Mouse (Mus musculus): ENCODE measurements around the gene Foxp1. TPM values are rescaled to one million over a fixed set of nuclear protein-coding genes. Genes with fewer than 3 reads are reported as not detected.

Gene Foxp1
- polyA plus RNA-seq, 1 experiment from 2014 or later, result 57.8 TPM

DNA sequence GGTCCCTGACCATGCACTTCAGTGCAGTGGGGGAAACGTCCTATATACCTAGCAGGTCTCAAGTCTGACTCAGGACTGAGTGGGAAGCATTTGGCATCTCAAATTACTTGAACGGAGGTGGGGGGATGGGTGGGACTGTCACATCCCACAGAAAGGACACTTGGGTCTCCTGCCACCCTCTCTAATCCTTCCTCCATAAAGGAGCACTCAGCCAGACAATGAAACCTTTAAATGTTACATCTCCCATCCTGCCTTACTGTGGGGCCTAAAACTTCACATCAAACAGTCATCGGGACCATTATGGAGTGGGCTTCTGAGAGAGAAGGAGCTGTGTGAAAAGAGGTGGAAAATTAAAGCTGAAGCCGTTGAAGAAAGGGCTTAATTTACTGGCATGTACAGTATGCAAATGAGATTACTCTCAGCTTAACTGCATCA lies 321.2 kb downstream of the Foxp1 start:
- Histone ChIP-seq H3K4me1 (peaks cover 76% of the 10 kb centered on the region), H3K36me3 (replicated peaks) (no peaks in the 10 kb centered on the region), H3K9me3 (no peaks in the 10 kb centered on the region), H3K4me3 (peak overlapping the region; percentile 32; the same call in 1 of the 2 replicates), H3K27ac (peak overlapping the region; percentile 78), H3K27me3 (ENCODE audit: poor library complexity, severe bottlenecking) (no peaks in the 10 kb centered on the region)
- peak; percentile 53 for DNase-seq (ENCODE audit: extremely low spot score, low spot score)
- WGBS, result 3% methylated on average over 4 of the region's 4 CpGs

DNA sequence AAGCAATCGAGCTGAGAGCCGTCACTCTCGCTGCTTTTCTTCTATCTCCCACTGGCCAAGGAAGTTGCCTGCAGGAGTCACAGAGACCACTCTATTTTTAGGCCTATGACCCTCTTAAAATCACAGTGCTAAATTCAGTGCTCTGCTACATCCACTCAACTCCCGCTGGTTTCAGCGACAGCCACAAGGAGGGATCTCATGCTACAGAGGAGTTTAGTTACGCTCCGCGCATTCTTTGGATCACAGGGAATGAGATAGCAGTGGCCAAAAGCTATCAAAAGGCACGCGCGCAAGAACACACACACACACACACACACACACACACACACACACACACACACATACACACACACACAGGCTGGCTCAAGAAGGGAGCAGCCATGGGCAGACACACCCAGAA lies 321.9 kb downstream of the Foxp1 start:
- DNase-seq (ENCODE audit: extremely low spot score, low spot score), result no peak
- H3K9me3 ChIP-seq, result no peaks in the 10 kb centered on the region
- H3K4me3 ChIP-seq, result peak overlapping the region; percentile 32
- no peaks in the 10 kb centered on the region for H3K36me3 ChIP-seq (replicated peaks)
- H3K4me1 ChIP-seq, result peaks cover 70% of the 10 kb centered on the region
- 5% methylated on average over 11 of the region's 11 CpGs for WGBS
- peak overlapping the region; percentile 78 for H3K27ac ChIP-seq
- no peaks in the 10 kb centered on the region for H3K27me3 ChIP-seq (ENCODE audit: poor library complexity, severe bottlenecking)

DNA sequence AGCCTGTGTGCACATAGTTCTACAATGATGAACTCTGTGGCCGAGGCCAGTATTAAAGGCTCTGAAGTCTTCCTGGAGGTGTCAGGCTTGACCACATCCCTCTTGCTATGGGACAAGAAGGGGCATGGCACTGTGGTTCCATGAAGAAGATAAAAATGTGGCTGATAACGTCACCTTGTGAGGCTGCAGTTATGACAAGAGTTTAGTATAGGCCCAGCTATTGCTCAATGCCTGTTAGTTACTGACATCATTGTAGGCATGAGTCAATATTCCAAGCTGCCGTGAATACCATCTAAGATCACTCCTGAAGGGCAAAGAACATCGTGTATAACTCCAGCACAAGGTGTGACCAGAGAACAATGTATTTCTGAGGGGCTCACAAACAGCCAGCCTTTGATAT lies 323.2 kb downstream of the Foxp1 start:
- no peaks in the 10 kb centered on the region for H3K36me3 ChIP-seq (replicated peaks)
- peaks cover 56% of the 10 kb centered on the region for H3K4me1 ChIP-seq
- DNase-seq (ENCODE audit: extremely low spot score, low spot score), result no peak
- 89% methylated on average over 4 of the region's 4 CpGs for WGBS
- H3K4me3 ChIP-seq, result no peak overlapping the region
- H3K27me3 ChIP-seq (ENCODE audit: poor library complexity, severe bottlenecking), result no peaks in the 10 kb centered on the region
- no peak overlapping the region for H3K27ac ChIP-seq
- H3K9me3 ChIP-seq, result no peaks in the 10 kb centered on the region

DNA sequence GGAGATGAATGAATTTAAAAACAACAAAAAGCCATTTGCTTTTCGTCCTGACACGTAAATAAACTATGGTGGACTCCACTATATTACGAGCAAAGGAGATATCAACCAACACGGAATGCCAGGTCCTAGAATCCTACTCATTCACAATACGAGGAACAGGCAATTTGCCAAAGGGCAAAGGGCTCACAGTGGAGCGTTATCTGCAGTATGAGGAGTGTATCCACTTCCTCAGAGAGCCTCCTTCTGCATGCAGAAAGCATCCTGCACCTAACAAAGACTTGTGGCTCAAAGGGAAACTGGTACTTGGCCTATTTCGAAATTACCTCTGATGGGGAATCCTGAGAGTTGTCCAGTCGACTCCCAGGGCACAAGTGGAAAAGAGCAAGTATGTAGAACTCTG lies 328.8 kb downstream of the Foxp1 start:
- H3K27me3 ChIP-seq (ENCODE audit: poor library complexity, severe bottlenecking), result no peaks in the 10 kb centered on the region
- peaks cover 46% of the 10 kb centered on the region for H3K4me1 ChIP-seq
- no peaks in the 10 kb centered on the region for H3K9me3 ChIP-seq
- no peak overlapping the region for H3K4me3 ChIP-seq
- no peak overlapping the region for H3K27ac ChIP-seq
- no peaks in the 10 kb centered on the region for H3K36me3 ChIP-seq (replicated peaks)
- no peak for DNase-seq (ENCODE audit: extremely low spot score, low spot score)
- 70% methylated on average over 8 of the region's 8 CpGs for WGBS

DNA sequence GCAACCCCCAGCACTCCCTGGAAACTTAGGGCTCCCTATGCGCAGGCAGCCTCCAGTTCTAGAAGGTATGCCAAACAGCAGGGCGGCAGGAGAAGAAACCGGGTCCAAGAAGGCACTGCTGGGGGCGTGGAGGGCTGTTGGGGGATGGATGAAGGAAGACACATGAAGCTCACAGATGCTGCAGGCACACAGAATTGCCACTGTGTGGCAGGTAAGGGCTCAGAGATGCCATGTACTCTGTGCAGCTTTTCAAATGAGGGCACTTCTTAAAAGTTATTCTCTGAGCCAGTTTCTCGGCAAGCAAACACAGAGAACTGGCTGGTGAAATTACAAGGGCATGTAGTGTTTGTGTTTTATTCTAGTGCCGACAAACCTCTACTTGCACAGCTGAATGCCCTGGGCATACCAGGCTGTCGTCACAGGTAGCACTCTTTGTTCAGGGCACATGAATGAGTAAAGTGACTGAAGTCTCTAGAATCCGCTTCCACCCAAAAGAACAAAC lies 330.8 kb downstream of the Foxp1 start:
- DNase-seq (ENCODE audit: extremely low spot score, low spot score), result no peak
- no peaks in the 10 kb centered on the region for H3K9me3 ChIP-seq
- no peaks in the 10 kb centered on the region for H3K36me3 ChIP-seq (replicated peaks)
- no peaks in the 10 kb centered on the region for H3K27me3 ChIP-seq (ENCODE audit: poor library complexity, severe bottlenecking)
- 60% methylated on average over 8 of the region's 8 CpGs for WGBS
- no peak overlapping the region for H3K4me3 ChIP-seq
- H3K27ac ChIP-seq, result peak overlapping the region; percentile 22; the same call in 1 of the 2 replicates
- peaks cover 64% of the 10 kb centered on the region for H3K4me1 ChIP-seq

DNA sequence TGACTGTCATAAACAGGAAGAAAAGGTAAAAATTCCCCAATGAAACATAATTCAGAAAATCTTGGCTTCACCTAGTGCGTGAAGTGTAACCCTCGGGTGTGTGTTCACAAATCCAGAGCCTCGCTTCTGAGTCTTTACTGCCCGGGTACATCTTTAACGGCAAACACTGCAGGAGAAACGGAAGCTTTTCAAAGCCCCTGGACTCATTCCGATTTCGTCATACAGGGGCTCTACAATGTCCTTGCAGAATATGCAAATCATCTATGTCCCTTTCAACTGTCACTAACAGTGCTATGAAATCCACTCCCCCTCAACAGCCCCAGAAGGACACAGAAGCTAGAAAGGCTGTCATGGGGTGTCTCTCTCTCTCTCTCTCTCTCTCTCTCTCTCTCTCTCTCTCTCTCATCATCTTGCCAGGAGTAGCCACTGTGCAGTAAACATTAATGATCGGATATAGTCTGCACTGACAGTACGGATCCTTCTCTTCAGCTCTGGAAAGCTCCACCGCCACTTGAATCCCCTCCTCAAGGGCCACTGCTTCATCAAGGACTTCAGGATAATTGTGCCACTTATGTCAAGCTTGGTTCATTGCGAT lies 331.4 kb downstream of the Foxp1 start:
- no peak for DNase-seq (ENCODE audit: extremely low spot score, low spot score)
- peaks cover 67% of the 10 kb centered on the region for H3K4me1 ChIP-seq
- H3K36me3 ChIP-seq (replicated peaks), result no peaks in the 10 kb centered on the region
- H3K27ac ChIP-seq, result peak overlapping the region; percentile 22; the same call in 1 of the 2 replicates
- H3K9me3 ChIP-seq, result no peaks in the 10 kb centered on the region
- H3K4me3 ChIP-seq, result no peak overlapping the region
- no peaks in the 10 kb centered on the region for H3K27me3 ChIP-seq (ENCODE audit: poor library complexity, severe bottlenecking)
- 77% methylated on average over 12 of the region's 12 CpGs for WGBS

DNA sequence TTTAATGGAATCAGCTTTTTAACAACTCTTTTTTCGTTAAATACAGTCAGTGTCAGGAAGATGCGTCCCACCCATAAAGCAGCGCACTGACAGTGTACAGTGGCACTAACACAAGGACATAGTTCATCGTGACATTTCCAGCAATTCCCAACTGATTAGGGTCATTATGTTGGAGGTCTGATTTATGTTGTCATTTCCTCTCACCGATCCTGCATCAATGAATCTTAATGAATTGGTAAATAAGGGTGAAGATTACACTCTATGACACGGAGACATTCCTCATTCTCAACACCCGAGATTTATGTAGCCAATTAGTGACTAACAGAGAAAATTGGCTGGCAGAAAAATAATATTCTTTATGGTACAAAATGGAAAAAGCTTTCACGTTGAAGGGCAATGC lies 332.6 kb downstream of the Foxp1 start:
- Histone ChIP-seq H3K4me3 (no peak overlapping the region), H3K9me3 (no peaks in the 10 kb centered on the region), H3K27me3 (ENCODE audit: poor library complexity, severe bottlenecking) (no peaks in the 10 kb centered on the region), H3K27ac (no peak overlapping the region), H3K4me1 (peaks cover 69% of the 10 kb centered on the region), H3K36me3 (replicated peaks) (no peaks in the 10 kb centered on the region)
- 67% methylated on average over 8 of the region's 8 CpGs for WGBS
- no peak for DNase-seq (ENCODE audit: extremely low spot score, low spot score)

DNA sequence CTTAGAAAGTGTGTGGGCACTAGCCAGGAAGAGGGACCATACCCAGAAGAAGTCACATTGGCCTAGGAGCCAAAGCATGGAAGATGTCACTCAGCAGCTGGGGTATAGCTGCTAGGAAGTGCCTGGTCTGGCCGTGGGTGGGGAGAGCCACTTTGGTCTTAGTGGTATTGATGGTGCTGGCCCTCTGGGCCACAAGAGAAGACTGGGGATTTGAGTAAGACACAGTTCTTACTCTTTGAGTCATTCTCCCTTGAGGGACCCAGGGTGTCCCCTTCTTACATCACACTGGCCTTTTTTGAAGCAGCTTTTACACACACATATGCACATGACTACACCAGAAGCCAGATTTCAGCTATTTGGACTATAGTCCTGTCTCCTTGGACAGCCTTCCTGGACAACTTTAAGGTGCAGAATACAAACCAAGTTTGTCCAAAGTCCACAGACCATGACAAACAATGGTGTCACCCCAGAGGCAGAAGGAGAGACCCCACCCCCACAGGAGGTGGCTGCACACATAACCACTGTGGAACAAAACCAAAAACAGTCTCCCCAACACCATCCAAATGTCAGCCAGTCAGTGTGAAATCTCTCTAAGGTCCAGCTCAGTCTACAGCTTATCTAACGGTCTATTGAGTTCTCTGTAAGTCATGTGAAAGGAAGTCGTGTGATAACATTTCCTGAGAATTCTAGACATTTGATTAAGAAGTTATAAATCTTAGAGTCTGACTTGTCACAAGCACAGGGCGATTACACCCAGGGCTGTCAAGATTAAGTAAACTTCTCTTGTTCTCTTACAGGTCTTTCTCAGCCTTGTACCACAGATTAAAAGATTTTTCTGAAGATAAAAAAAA lies 333.9 kb downstream of the Foxp1 start:
- WGBS, result 74% methylated on average over 4 of the region's 4 CpGs

DNA sequence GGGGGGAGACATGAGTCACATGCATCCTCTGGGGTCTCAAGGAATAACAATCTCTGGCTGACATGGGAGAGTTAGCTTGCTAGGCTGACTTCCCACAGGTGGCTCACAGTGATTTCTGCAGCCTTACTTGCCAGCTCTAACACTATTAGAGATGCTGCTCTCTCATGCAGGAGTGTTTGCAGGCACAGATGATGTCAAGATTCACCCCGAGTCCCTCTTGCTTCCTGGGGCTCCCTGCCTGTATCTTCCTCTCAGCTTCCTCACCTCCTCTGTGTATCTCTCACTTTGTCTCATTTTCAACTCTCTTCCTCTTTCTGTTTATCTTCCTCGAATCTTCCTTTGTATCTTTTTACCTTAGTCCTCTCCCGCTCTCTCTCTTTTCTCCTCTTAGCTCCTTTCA lies 334.6 kb downstream of the Foxp1 start:
- Histone ChIP-seq H3K27ac (0 out of 2 replicates have a peak overlapping the region, but pooled peaks have one; percentile 41), H3K36me3 (replicated peaks) (no peaks in the 10 kb centered on the region), H3K9me3 (no peaks in the 10 kb centered on the region), H3K4me1 (peaks cover 63% of the 10 kb centered on the region), H3K27me3 (ENCODE audit: poor library complexity, severe bottlenecking) (no peaks in the 10 kb centered on the region), H3K4me3 (no peak overlapping the region)
- 78% methylated on average over 3 of the region's 3 CpGs for WGBS
- DNase-seq (ENCODE audit: extremely low spot score, low spot score), result no peak

More for the DNA sequence above, 333.9 kb downstream of the Foxp1 start:
- Histone ChIP-seq H3K36me3 (replicated peaks) (no peaks in the 10 kb centered on the region), H3K4me3 (no peak overlapping the region), H3K4me1 (peaks cover 64% of the 10 kb centered on the region), H3K27me3 (ENCODE audit: poor library complexity, severe bottlenecking) (no peaks in the 10 kb centered on the region), H3K9me3 (no peaks in the 10 kb centered on the region), H3K27ac (0 out of 2 replicates have a peak overlapping the region, but pooled peaks have one; percentile 41)
- DNase-seq (ENCODE audit: extremely low spot score, low spot score), result no peak

DNA sequence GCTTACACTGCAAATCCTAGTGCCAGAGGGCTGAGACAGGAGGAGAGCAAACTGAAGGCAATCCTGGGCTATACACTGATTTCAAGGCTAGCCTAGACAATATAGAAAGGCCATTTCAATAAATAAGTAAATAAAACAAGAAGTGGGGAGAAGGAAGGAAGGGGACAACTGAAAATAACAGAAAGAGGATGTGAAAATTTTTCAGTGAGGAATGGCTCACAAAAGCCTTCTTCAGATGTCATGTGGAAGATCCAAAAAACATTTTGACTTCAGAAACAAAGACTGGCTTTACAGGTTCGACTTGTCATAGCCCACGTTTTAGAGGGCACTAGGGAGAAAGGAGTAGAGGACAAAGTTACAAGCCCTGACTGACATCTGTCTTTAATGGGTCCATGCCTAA lies 335.1 kb downstream of the Foxp1 start:
- H3K27me3 ChIP-seq (ENCODE audit: poor library complexity, severe bottlenecking), result no peaks in the 10 kb centered on the region
- 68% methylated on average over 2 of the region's 2 CpGs for WGBS
- no peak for DNase-seq (ENCODE audit: extremely low spot score, low spot score)
- no peak overlapping the region for H3K27ac ChIP-seq
- no peaks in the 10 kb centered on the region for H3K36me3 ChIP-seq (replicated peaks)
- H3K9me3 ChIP-seq, result no peaks in the 10 kb centered on the region
- peaks cover 63% of the 10 kb centered on the region for H3K4me1 ChIP-seq
- H3K4me3 ChIP-seq, result no peak overlapping the region

DNA sequence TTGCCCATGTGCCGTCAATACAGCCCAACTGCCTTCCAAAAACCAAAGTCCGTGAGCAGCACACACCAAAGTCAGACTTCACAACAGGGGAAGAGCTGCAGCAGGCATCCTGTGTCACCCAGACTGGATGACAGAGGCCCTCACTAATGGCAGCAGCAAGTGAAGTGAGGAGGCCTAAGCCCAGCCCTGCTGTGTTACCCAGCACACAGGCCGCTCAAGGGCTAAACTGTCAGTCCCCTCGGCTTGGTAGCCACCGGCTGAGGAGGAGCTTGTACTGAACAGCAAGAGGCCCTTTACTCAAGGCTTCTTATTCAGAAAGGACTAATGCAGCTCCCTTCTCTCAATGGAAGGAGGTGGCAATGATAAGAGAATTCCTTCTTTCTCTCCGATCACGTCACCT lies 336.0 kb downstream of the Foxp1 start:
- Histone ChIP-seq H3K9me3 (no peaks in the 10 kb centered on the region), H3K4me3 (no peak overlapping the region), H3K27ac (no peak overlapping the region), H3K27me3 (ENCODE audit: poor library complexity, severe bottlenecking) (no peaks in the 10 kb centered on the region), H3K4me1 (peaks cover 56% of the 10 kb centered on the region), H3K36me3 (replicated peaks) (no peaks in the 10 kb centered on the region)
- DNase-seq (ENCODE audit: extremely low spot score, low spot score), result no peak
- WGBS, result 36% methylated on average over 7 of the region's 7 CpGs

DNA sequence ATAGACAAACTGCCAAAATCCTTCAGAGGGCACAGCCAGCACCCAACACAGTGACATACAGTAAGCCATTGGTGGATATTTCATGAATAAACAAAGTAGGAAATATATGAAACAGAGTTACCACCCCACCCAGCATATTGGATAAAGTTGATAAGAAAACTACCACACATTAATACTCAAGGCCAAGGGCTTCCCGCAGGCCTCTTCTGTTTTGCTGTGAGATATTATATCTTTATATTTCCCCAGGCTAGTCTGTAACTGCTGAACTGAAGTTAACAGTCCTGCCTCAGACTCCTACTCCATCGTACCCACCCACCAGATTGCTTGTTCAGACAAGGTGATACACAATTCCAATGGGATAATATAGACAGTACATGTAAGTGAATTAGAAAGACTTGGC lies 336.7 kb downstream of the Foxp1 start:
- DNase-seq (ENCODE audit: extremely low spot score, low spot score), result no peak
- WGBS, result 93% methylated on average over 2 of the region's 2 CpGs
- no peaks in the 10 kb centered on the region for H3K9me3 ChIP-seq
- no peaks in the 10 kb centered on the region for H3K36me3 ChIP-seq (replicated peaks)
- no peak overlapping the region for H3K4me3 ChIP-seq
- peaks cover 48% of the 10 kb centered on the region for H3K4me1 ChIP-seq
- H3K27ac ChIP-seq, result no peak overlapping the region
- no peaks in the 10 kb centered on the region for H3K27me3 ChIP-seq (ENCODE audit: poor library complexity, severe bottlenecking)

DNA sequence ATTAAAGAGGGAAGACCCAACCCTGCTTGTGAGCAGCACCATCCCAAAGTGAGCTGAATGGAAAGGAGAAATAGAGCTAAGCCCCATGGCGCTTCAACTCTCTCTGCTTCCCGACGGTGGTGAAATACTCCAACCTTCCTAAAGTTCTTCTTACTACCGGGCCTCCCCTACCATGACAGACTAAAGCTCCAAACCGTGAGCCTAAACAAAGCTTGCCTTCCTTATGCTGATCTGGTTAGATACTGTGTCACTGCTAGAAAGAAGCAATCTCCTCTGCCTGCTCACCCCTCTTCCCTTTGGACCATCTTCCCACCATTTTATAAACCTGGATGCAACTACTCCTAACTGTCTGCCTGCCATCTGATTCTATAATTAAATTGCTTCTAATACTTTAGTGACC lies 338.5 kb downstream of the Foxp1 start:
- peaks cover 30% of the 10 kb centered on the region for H3K4me1 ChIP-seq
- H3K27ac ChIP-seq, result no peak overlapping the region
- no peak overlapping the region for H3K4me3 ChIP-seq
- H3K9me3 ChIP-seq, result no peaks in the 10 kb centered on the region
- H3K36me3 ChIP-seq (replicated peaks), result no peaks in the 10 kb centered on the region
- no peaks in the 10 kb centered on the region for H3K27me3 ChIP-seq (ENCODE audit: poor library complexity, severe bottlenecking)
- no peak for DNase-seq (ENCODE audit: extremely low spot score, low spot score)
- 87% methylated on average over 5 of the region's 5 CpGs for WGBS

All from forebrain, embryonic 10.5 days (tissue).